Mouse (Mus musculus) hindbrain, embryonic 16.5 days (tissue): ENCODE measurements at regions not wholly inside any gene's neighbourhood (a gene's known extent, or its start where the extent isn't known, plus 50 kb on each side); places are given as distances from the start of the nearest gene placed in this dataset.
A peak's percentile ranks its signal among the peaks of the same experiment; 100 is the strongest.

ENCODE experiments used
- ATAC-seq: fragments of 200-750 bp; cut with Nextera tagmentation; 2 replicates; pipeline ENCODE4 v1.8.0; 2017; ENCODE audit warnings: moderate TSS enrichment, moderate library complexity
- H3K27ac ChIP-seq: fragments of 300-500 bp; sonication (generic); 2 replicates; pipeline ENCODE4 v1.5.1; 2014; ENCODE audit warnings: low read depth, mild to moderate bottlenecking, control low read depth, low read length, moderate library complexity
- H3K27me3 ChIP-seq: fragments of 300-500 bp; sonication (generic); replicated peaks from 2 replicates; pipeline ENCODE4 v1.6.1; 2014; ENCODE audit warnings: low read length; ENCODE audit not compliant: control insufficient read depth, insufficient read depth
- H3K36me3 ChIP-seq: fragments of 300-500 bp; sonication (generic); 2 replicates; pipeline ENCODE4 v1.6.1; 2014; ENCODE audit warnings: mild to moderate bottlenecking, low read length, moderate library complexity, mixed read lengths; ENCODE audit not compliant: control insufficient read depth, insufficient read depth
- H3K4me1 ChIP-seq: fragments of 300-500 bp; sonication (generic); 2 replicates; pipeline ENCODE4 v1.6.1; 2014; ENCODE audit warnings: low read depth, low read length; ENCODE audit not compliant: control insufficient read depth, insufficient read depth
- H3K4me2 ChIP-seq: fragments of 300-500 bp; sonication (generic); 2 replicates; pipeline ENCODE4 v1.6.1; 2014; ENCODE audit warnings: mild to moderate bottlenecking, low read length, control low read depth, moderate library complexity
- H3K4me3 ChIP-seq: fragments of 300-500 bp; sonication (generic); 2 replicates; pipeline ENCODE4 v1.5.1; 2014; ENCODE audit warnings: mild to moderate bottlenecking, low read length, control low read depth, moderate library complexity
- H3K9ac ChIP-seq: fragments of 300-500 bp; sonication (generic); 2 replicates; pipeline ENCODE4 v1.6.1; 2014; ENCODE audit warnings: low read depth, mild to moderate bottlenecking, control low read depth, low read length, moderate library complexity
- H3K9me3 ChIP-seq: fragments of 300-500 bp; sonication (generic); 2 replicates; pipeline ENCODE4 v1.6.1; 2014; ENCODE audit warnings: mild to moderate bottlenecking, low read length, moderate library complexity; ENCODE audit not compliant: control insufficient read depth
- WGBS: fragments of 180-500 bp; shearing (Covaris S2); extraction: QIAGEN DNeasy Blood & Tissue Kit; methylation state at CpG from one replicate; pipeline ENCODE4 v1.1.7; 2014; 5-methylcytosine and 5-hydroxymethylcytosine counted together

- H3K27me3 ChIP-seq, result no peaks in the 10 kb centered on the region
- H3K4me2 ChIP-seq, result no peak overlapping the region
- no peak for ATAC-seq
- no peak overlapping the region for H3K27ac ChIP-seq
- no peaks in the 10 kb centered on the region for H3K9me3 ChIP-seq
- H3K36me3 ChIP-seq, result no peaks in the 10 kb centered on the region
- H3K9ac ChIP-seq, result no peak overlapping the region
- no peaks in the 10 kb centered on the region for H3K4me1 ChIP-seq
- H3K4me3 ChIP-seq, result no peak overlapping the region
- WGBS, result 17% methylated on average over 9 of the region's 9 CpGs
These were observed 79.1 kb downstream of the Foxb1 start for GRCm38 (mm10) chr9:69681372-69682213.

DNA sequence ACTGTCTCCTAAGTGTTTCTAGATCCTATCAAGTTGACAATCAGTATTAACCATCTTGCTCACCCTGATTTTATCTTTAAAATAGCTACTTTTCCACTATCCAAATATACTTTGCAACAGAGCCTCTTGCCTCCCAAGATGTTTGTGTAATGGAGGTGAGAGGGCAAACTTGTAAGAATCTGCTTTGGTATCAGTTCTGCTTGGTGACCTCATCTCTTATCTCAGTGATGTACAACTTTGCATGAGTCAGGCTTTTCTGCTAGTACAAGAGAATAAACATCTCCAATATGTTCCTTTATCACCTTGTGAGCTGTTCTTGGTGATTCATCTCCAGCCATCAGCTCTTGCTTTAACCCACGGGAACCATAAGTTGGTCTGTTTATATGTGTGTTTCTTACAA, 82.1 kb downstream of the Foxb1 start:
- no peaks in the 10 kb centered on the region for H3K4me1 ChIP-seq
- H3K27ac ChIP-seq, result no peak overlapping the region
- H3K9me3 ChIP-seq, result no peaks in the 10 kb centered on the region
- no peaks in the 10 kb centered on the region for H3K27me3 ChIP-seq
- no peak overlapping the region for H3K9ac ChIP-seq
- no peak for ATAC-seq
- WGBS, result 95% methylated on average over 1 of the region's 1 CpGs
- no peak overlapping the region for H3K4me2 ChIP-seq
- no peaks in the 10 kb centered on the region for H3K36me3 ChIP-seq
- no peak overlapping the region for H3K4me3 ChIP-seq

DNA sequence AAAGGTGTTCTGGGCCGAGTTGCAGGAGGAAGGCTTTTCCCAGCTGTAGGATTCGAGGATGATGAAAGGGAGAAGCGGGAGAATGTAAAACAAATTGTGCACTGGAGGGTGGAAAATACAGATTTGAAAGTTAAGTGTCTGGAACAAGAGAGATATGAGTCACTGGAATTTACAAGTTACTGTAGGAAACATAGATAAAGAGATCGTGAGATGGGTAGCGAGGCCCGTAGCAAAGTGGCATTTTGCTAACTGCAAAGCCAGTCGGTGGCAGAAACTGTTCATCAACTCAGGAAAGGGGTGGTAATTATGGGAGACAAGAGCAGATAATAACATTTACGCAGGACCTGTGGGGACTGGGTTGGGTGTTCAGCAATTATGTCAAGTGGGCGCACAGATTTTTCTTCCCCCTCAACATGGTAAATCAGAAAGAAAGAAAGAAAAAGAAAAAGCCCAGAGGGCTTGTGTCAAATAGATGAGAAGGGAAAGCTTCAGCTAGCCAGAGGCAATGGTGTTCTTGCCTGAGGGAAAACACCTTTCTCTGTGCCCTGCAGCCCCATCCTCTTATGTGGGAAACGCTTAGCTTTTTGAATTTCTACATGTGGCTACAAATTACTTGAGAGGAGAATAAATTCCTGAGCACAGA, 87.2 kb downstream of the Foxb1 start:
- Histone ChIP-seq H3K27ac (no peak overlapping the region; the same call in 1 of the 2 replicates), H3K4me1 (peaks cover 15% of the 10 kb centered on the region), H3K9ac (no peak overlapping the region), H3K4me3 (no peak overlapping the region), H3K4me2 (no peak overlapping the region), H3K9me3 (no peaks in the 10 kb centered on the region), H3K27me3 (peaks cover 10% of the 10 kb centered on the region), H3K36me3 (no peaks in the 10 kb centered on the region)
- 49% methylated on average over 10 of the region's 10 CpGs for WGBS
- no peak for ATAC-seq

GRCm38 (mm10) chr9:69672657-69673462, 87.9 kb downstream of the Foxb1 start:
- 57% methylated on average over 13 of the region's 13 CpGs for WGBS
- no peak overlapping the region for H3K4me2 ChIP-seq
- H3K27me3 ChIP-seq, result peaks cover 10% of the 10 kb centered on the region
- H3K36me3 ChIP-seq, result no peaks in the 10 kb centered on the region
- H3K9ac ChIP-seq, result no peak overlapping the region
- peak; percentile 43; the same call in 1 of the 2 replicates for ATAC-seq
- H3K4me1 ChIP-seq, result peaks cover 15% of the 10 kb centered on the region
- H3K27ac ChIP-seq, result no peak overlapping the region
- no peak overlapping the region for H3K4me3 ChIP-seq
- no peaks in the 10 kb centered on the region for H3K9me3 ChIP-seq

GRCm38 (mm10) chr9:69671199-69671598, 89.5 kb downstream of the Foxb1 start:
- Histone ChIP-seq H3K36me3 (no peaks in the 10 kb centered on the region), H3K9ac (peak overlapping the region; percentile 48; the same call in 1 of the 2 replicates), H3K9me3 (no peaks in the 10 kb centered on the region), H3K27ac (no peak overlapping the region; the same call in 1 of the 2 replicates), H3K27me3 (peaks cover 12% of the 10 kb centered on the region), H3K4me3 (peak overlapping the region; percentile 32), H3K4me2 (peak overlapping the region; percentile 59), H3K4me1 (peaks cover 15% of the 10 kb centered on the region)
- WGBS, result under 1% methylated on average over 18 of the region's 18 CpGs
- ATAC-seq, result no peak

DNA sequence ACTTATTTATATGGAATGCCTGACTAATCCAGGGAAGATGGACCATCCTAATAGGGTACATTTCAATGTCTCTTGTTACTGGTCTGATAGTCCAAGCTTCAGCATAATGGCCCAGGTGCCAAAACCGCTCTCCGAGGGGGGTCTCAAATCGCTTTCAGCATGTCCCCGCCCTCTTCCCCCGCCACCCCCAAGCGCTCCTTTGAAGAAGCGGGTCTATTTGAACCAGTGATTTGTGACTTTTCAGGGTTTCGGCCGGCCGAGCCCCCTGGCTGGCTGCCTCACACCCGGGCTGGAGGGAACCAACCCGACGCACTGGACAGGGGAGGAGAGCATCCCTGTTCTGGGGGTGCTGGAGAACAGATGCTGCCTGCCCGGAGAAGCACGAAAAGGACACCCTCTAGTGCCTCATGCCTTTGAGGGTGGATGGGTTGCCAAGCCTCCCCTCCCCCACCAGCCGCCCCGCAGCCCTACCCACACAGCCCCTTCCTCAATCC, 90.1 kb downstream of the Foxb1 start:
- under 1% methylated on average over 17 of the region's 17 CpGs for WGBS
- Histone ChIP-seq H3K27me3 (peaks cover 12% of the 10 kb centered on the region), H3K27ac (no peak overlapping the region; the same call in 1 of the 2 replicates), H3K4me3 (peak overlapping the region; percentile 32), H3K36me3 (no peaks in the 10 kb centered on the region), H3K9me3 (no peaks in the 10 kb centered on the region), H3K9ac (peak overlapping the region; percentile 48), H3K4me1 (peaks cover 15% of the 10 kb centered on the region), H3K4me2 (peak overlapping the region; percentile 59)
- ATAC-seq, result peak; percentile 84

- Histone ChIP-seq H3K4me2 (peak overlapping the region; percentile 59), H3K9me3 (no peaks in the 10 kb centered on the region), H3K27ac (peak overlapping the region; percentile 44; the same call in 1 of the 2 replicates), H3K4me3 (peak overlapping the region; percentile 32), H3K9ac (no peak overlapping the region), H3K27me3 (peaks cover 12% of the 10 kb centered on the region), H3K36me3 (no peaks in the 10 kb centered on the region), H3K4me1 (peaks cover 15% of the 10 kb centered on the region)
- peak; percentile 57; the same call in 1 of the 2 replicates for ATAC-seq
- 2% methylated on average over 25 of the region's 25 CpGs for WGBS
These were observed 90.9 kb downstream of the Foxb1 start for GRCm38 (mm10) chr9:69669611-69670550.

DNA sequence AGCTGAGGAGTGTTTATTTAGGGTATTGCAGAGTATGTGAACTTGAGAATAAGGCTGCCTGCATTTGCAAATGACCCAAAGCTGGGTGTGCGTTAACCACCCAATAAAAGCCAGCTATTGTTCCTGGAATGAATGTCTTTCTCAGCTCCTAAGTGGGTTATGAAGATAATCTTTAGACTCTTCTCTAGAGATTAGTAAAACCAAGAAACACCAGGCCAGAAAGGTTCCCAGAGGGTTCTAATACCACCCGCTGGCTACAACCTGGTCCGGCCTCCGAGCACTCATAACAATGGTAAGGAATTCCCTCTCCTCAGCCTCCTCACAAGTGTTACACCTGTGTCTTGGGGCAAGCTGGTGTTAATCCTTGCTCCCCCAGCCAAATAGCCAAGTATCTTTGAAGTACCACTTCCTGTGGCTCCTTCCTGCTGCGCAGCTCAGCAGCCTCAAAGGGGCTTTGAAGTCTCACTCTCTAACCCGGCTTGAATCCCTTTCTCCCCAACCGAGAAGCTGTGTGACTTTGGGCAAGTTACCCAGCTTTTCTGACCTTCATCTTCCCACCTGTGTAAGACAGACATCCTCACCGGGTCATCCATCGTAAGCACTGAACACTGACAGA, 92.2 kb downstream of the Foxb1 start:
- H3K4me2 ChIP-seq, result no peak overlapping the region
- H3K27me3 ChIP-seq, result peaks cover 12% of the 10 kb centered on the region
- 25% methylated on average over 9 of the region's 9 CpGs for WGBS
- ATAC-seq, result no peak
- H3K9ac ChIP-seq, result no peak overlapping the region
- H3K4me1 ChIP-seq, result peaks cover 15% of the 10 kb centered on the region
- H3K27ac ChIP-seq, result no peak overlapping the region
- H3K36me3 ChIP-seq, result no peaks in the 10 kb centered on the region
- H3K4me3 ChIP-seq, result no peak overlapping the region
- no peaks in the 10 kb centered on the region for H3K9me3 ChIP-seq
